Mouse (Mus musculus) cerebellum, adult 2 months (tissue): ENCODE data around the gene Itprip.
A peak's percentile ranks its signal among the peaks of the same experiment; 100 is the strongest.

Experiments used
- CTCF ChIP-seq: fragments of 200-500 bp; IDR thresholded peaks from 2 replicates; pipeline ENCODE4 v1.5.1; 2011; ENCODE audit warnings: low read depth, mild to moderate bottlenecking, control low read depth, low read length, moderate library complexity, borderline replicate concordance; ENCODE audit not compliant: insufficient read depth
- POLR2A ChIP-seq: fragments of 200-500 bp; IDR thresholded peaks from 2 replicates; pipeline ENCODE4 v1.6.1; 2011; ENCODE audit warnings: low read length, control low read depth, borderline replicate concordance; ENCODE audit not compliant: insufficient read depth

DNA sequence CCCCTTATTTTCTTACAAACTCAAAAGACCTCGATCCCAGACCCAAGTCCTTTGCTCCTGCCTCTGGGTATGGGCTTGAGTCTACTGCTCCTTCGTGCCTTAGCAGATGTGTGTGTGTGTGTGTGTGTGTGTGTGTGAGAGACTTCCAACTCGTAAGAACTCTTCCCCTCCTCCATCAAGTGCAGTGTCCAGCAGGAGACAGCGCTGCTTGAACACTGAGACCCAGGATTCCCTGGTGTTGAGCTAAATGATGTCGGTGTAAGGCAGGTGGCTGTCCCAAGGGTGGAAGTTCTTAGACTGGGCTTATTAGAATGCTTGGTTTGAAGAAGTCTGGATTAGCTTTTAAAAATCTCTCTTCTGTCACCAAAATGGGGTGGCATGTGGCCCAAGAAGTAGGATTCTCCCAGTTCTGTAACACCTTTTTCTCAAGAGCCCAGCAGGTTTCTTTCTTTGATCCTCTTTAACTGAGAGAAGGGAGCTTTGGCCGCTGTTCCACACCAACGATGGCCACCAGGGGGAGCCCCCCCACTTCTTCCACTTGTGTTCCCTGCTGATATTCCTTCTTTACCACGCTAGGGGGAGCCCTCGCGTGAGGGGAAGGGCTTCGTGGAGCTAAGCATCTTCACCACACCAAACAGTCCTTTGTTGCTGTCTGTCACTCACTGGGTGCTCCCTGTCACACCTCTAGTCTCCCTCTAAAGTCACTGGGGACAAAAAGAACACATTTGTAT is 36.8 kb downstream of the Itprip start:
- TF ChIP-seq CTCF (peak; percentile 99), POLR2A (no peak)
